Mouse (Mus musculus) adrenal gland, postnatal 4 days (tissue): ENCODE data around the gene Wdr73. TPM values are rescaled to one million over a fixed set of nuclear protein-coding genes. Genes with fewer than 3 reads are reported as not detected.
A peak's percentile ranks its signal among the peaks of the same experiment; 100 is the strongest.

Source experiments
- DNase-seq, 2 experiments: peaks; one replicate each; pipeline ENCODE4 v3.0.0; 2021 to 2022; ENCODE audit warnings: low spot score in 2 of 2, mixed read lengths in 2 of 2
- total RNA-seq, 2 experiments: library from RNA; stranded (reverse); gene quantifications; 2 replicates each; pipeline ENCODE4 v1.2.3; 2021

The Wdr73 gene
- total RNA-seq, 2 experiments from 2014 or later: 27.9 to 29.8 TPM

- DNase-seq: peak; percentile 52 to 61
Measured at GRCm38 (mm10) chr7:80857181-80857580, 43.9 kb downstream of the Wdr73 start.

- no peak for DNase-seq
Measured at GRCm38 (mm10) chr7:80855316-80855715, 45.8 kb downstream of the Wdr73 start.

- DNase-seq: no peak
Measured at GRCm38 (mm10) chr7:80853218-80853617, 47.9 kb downstream of the Wdr73 start.

- no peak for DNase-seq
Measured at GRCm38 (mm10) chr7:80850520-80850919, 50.5 kb downstream of the Wdr73 start.

- DNase-seq: no peak
Measured at GRCm38 (mm10) chr7:80849710-80850109, 51.4 kb downstream of the Wdr73 start.

- DNase-seq: no peak
Measured at GRCm38 (mm10) chr7:80849267-80849666, 51.8 kb downstream of the Wdr73 start.

GRCm38 (mm10) chr7:80846709-80847108 lies 54.4 kb downstream of the Wdr73 start:
- no peak for DNase-seq

GRCm38 (mm10) chr7:80846280-80846678 lies 54.8 kb downstream of the Wdr73 start:
- no peak for DNase-seq

GRCm38 (mm10) chr7:80845621-80846279 lies 55.3 kb downstream of the Wdr73 start:
- DNase-seq: no peak

- no peak for DNase-seq
Measured at GRCm38 (mm10) chr7:80844691-80845090, 56.4 kb downstream of the Wdr73 start.

GRCm38 (mm10) chr7:80843910-80844640 lies 57.0 kb downstream of the Wdr73 start:
- DNase-seq: no peak

GRCm38 (mm10) chr7:80843176-80843575 lies 57.9 kb downstream of the Wdr73 start:
- no peak for DNase-seq

- no peak for DNase-seq
Measured at GRCm38 (mm10) chr7:80842132-80842531, 58.9 kb downstream of the Wdr73 start.

GRCm38 (mm10) chr7:80840937-80841336 lies 60.1 kb downstream of the Wdr73 start:
- no peak for DNase-seq

Other genes starting within 250 kb of the Wdr73 start
- 10 to 100 TPM; 36.4 to 39.8 TPM for gene Crtc3, start 212.4 kb downstream of the Wdr73 start, total RNA-seq
- 100 to 1,000 TPM in 1 of 2 experiments, 10 to 100 TPM in 1; 92.0 to 107 TPM for gene Iqgap1, start 75.3 kb downstream of the Wdr73 start, total RNA-seq
- 10 to 100 TPM; 13.4 to 14.2 TPM for gene Zscan2, start 40.3 kb downstream of the Wdr73 start, total RNA-seq
- gene Nmb, start 3.8 kb upstream of the Wdr73 start, total RNA-seq: 1 to 10 TPM; 4.2 to 5.6 TPM
- 100 to 1,000 TPM; 114 to 116 TPM for gene Sec11a, start 46.5 kb upstream of the Wdr73 start, total RNA-seq
- gene Zfp592, start 92.4 kb upstream of the Wdr73 start, total RNA-seq: 10 to 100 TPM; 26.7 to 36.0 TPM
- gene Alpk3, start 156.3 kb upstream of the Wdr73 start, total RNA-seq: 1 to 10 TPM; 2.0 to 4.7 TPM
- gene Slc28a1, start 213.5 kb upstream of the Wdr73 start, total RNA-seq: under 1 TPM; 0.56 TPM